Mouse (Mus musculus): ENCODE measurements around the gene Gde1. TPM values are rescaled to one million over a fixed set of nuclear protein-coding genes. Genes with fewer than 3 reads are reported as not detected.
A peak's percentile ranks its signal among the peaks of the same experiment; 100 is the strongest.

Gene Gde1
- polyA plus RNA-seq, 1 experiment from 2014 or later: 81.1 TPM

- 1% methylated on average over 16 of the region's 16 CpGs for WGBS
- peak; percentile 80 for ATAC-seq (replicated peaks; ENCODE audit: insufficient number of reproducible peaks, low FRiP score, low TSS enrichment, low read depth)
- peak within 1 kb of the TSS; percentile 69 for H3K9ac ChIP-seq (replicated peaks; ENCODE audit: low read length)
- H3K27ac ChIP-seq (replicated peaks; ENCODE audit: low read depth, low read length): no peak within 1 kb of the TSS
- H3K4me3 ChIP-seq (ENCODE audit: low read depth, low read length): peak within 1 kb of the TSS; percentile 65
- peak within 1 kb of the TSS; percentile 72 for H3K4me2 ChIP-seq (ENCODE audit: low read depth, low read length)
- DNase-seq (ENCODE audit: low spot score): peak; percentile 89
- H3K36me3 ChIP-seq (replicated peaks; ENCODE audit: control insufficient read depth, insufficient read depth, low read depth, low read length): no peaks in the 10 kb centered on the region
- H3K27me3 ChIP-seq (ENCODE audit: control insufficient read depth, insufficient read depth, low read length): no peaks in the 10 kb centered on the region
- no peaks in the 10 kb centered on the region for H3K9me3 ChIP-seq (replicated peaks; ENCODE audit: control insufficient read depth, low read length)
- no peaks in the 10 kb centered on the region for H3K4me1 ChIP-seq (ENCODE audit: control insufficient read depth, insufficient read depth, low read length)
These were observed 34.5 kb upstream of the Gde1 start, which contains the start of gene Vps35l for GRCm38 (mm10) chr7:118739975-118740531. Gene Vps35l (plus strand): TSS chr7:118740226.

GRCm38 (mm10) chr7:118738730-118739129 is 33.2 kb upstream of the Gde1 start:
- 61% methylated on average over 1 of the region's 1 CpGs for whole genome bisulfite sequencing
- Histone ChIP-seq H3K9me3 (replicated peaks; ENCODE audit: control insufficient read depth, low read length) (no peaks in the 10 kb centered on the region), H3K4me3 (ENCODE audit: low read depth, low read length) (no peak overlapping the region), H3K27ac (replicated peaks; ENCODE audit: low read depth, low read length) (no peak overlapping the region), H3K4me1 (ENCODE audit: control insufficient read depth, insufficient read depth, low read length) (no peaks in the 10 kb centered on the region), H3K36me3 (replicated peaks; ENCODE audit: control insufficient read depth, insufficient read depth, low read depth, low read length) (no peaks in the 10 kb centered on the region), H3K9ac (replicated peaks; ENCODE audit: low read length) (no peak overlapping the region), H3K4me2 (ENCODE audit: low read depth, low read length) (no peak overlapping the region), H3K27me3 (ENCODE audit: control insufficient read depth, insufficient read depth, low read length) (no peaks in the 10 kb centered on the region)
- DNase-seq (ENCODE audit: low spot score): no peak
- no peak for ATAC-seq (replicated peaks; ENCODE audit: insufficient number of reproducible peaks, low FRiP score, low TSS enrichment, low read depth)

GRCm38 (mm10) chr7:118733225-118733624 is 27.6 kb upstream of the Gde1 start:
- no peak overlapping the region for H3K27ac ChIP-seq (replicated peaks; ENCODE audit: low read depth, low read length)
- no peak overlapping the region for H3K4me3 ChIP-seq (ENCODE audit: low read depth, low read length)
- WGBS: 94% methylated on average over 13 of the region's 13 CpGs
- H3K36me3 ChIP-seq (replicated peaks; ENCODE audit: control insufficient read depth, insufficient read depth, low read depth, low read length): 0 out of 2 replicates have a peak, but pooled peaks cover 2% of the 10 kb centered on the region
- no peaks in the 10 kb centered on the region for H3K9me3 ChIP-seq (replicated peaks; ENCODE audit: control insufficient read depth, low read length)
- DNase-seq (ENCODE audit: low spot score) (no peak), ATAC-seq (replicated peaks; ENCODE audit: insufficient number of reproducible peaks, low FRiP score, low TSS enrichment, low read depth) (no peak)
- no peaks in the 10 kb centered on the region for H3K4me1 ChIP-seq (ENCODE audit: control insufficient read depth, insufficient read depth, low read length)
- no peak overlapping the region for H3K9ac ChIP-seq (replicated peaks; ENCODE audit: low read length)
- H3K4me2 ChIP-seq (ENCODE audit: low read depth, low read length): no peak overlapping the region
- H3K27me3 ChIP-seq (ENCODE audit: control insufficient read depth, insufficient read depth, low read length): no peaks in the 10 kb centered on the region

- no peak for DNase-seq (ENCODE audit: low spot score)
- 0 out of 2 replicates have a peak, but pooled peaks cover 2% of the 10 kb centered on the region for H3K36me3 ChIP-seq (replicated peaks; ENCODE audit: control insufficient read depth, insufficient read depth, low read depth, low read length)
- H3K27ac ChIP-seq (replicated peaks; ENCODE audit: low read depth, low read length): no peak overlapping the region
- no peaks in the 10 kb centered on the region for H3K9me3 ChIP-seq (replicated peaks; ENCODE audit: control insufficient read depth, low read length)
- 95% methylated on average over 3 of the region's 3 CpGs for WGBS
- no peak overlapping the region for H3K9ac ChIP-seq (replicated peaks; ENCODE audit: low read length)
- no peak overlapping the region for H3K4me3 ChIP-seq (ENCODE audit: low read depth, low read length)
- ATAC-seq (replicated peaks; ENCODE audit: insufficient number of reproducible peaks, low FRiP score, low TSS enrichment, low read depth): no peak
- H3K27me3 ChIP-seq (ENCODE audit: control insufficient read depth, insufficient read depth, low read length): no peaks in the 10 kb centered on the region
- H3K4me1 ChIP-seq (ENCODE audit: control insufficient read depth, insufficient read depth, low read length): no peaks in the 10 kb centered on the region
- H3K4me2 ChIP-seq (ENCODE audit: low read depth, low read length): no peak overlapping the region
These were observed 26.2 kb upstream of the Gde1 start for GRCm38 (mm10) chr7:118731781-118732180.

GRCm38 (mm10) chr7:118728846-118729587 is 23.4 kb upstream of the Gde1 start:
- Histone ChIP-seq H3K27ac (replicated peaks; ENCODE audit: low read depth, low read length) (no peak overlapping the region), H3K4me3 (ENCODE audit: low read depth, low read length) (no peak overlapping the region), H3K4me2 (ENCODE audit: low read depth, low read length) (no peak overlapping the region), H3K27me3 (ENCODE audit: control insufficient read depth, insufficient read depth, low read length) (no peaks in the 10 kb centered on the region), H3K4me1 (ENCODE audit: control insufficient read depth, insufficient read depth, low read length) (no peaks in the 10 kb centered on the region), H3K9me3 (replicated peaks; ENCODE audit: control insufficient read depth, low read length) (no peaks in the 10 kb centered on the region), H3K36me3 (replicated peaks; ENCODE audit: control insufficient read depth, insufficient read depth, low read depth, low read length) (peaks cover 2% of the 10 kb centered on the region; the same call in 1 of the 2 replicates), H3K9ac (replicated peaks; ENCODE audit: low read length) (no peak overlapping the region)
- 92% methylated on average over 13 of the region's 13 CpGs for WGBS
- no peak for ATAC-seq (replicated peaks; ENCODE audit: insufficient number of reproducible peaks, low FRiP score, low TSS enrichment, low read depth)
- no peak for DNase-seq (ENCODE audit: low spot score)

- DNase-seq (ENCODE audit: low spot score): no peak
- no peaks in the 10 kb centered on the region for H3K9me3 ChIP-seq (replicated peaks; ENCODE audit: control insufficient read depth, low read length)
- H3K36me3 ChIP-seq (replicated peaks; ENCODE audit: control insufficient read depth, insufficient read depth, low read depth, low read length): no peaks in the 10 kb centered on the region; the same call in 1 of the 2 replicates
These were observed 19.9 kb upstream of the Gde1 start for GRCm38 (mm10) chr7:118725459-118725858.

GRCm38 (mm10) chr7:118723927-118724326 is 18.3 kb upstream of the Gde1 start:
- no peak overlapping the region for H3K4me3 ChIP-seq (ENCODE audit: low read depth, low read length)
- H3K27ac ChIP-seq (replicated peaks; ENCODE audit: low read depth, low read length): no peak overlapping the region
- no peaks in the 10 kb centered on the region; the same call in 1 of the 2 replicates for H3K36me3 ChIP-seq (replicated peaks; ENCODE audit: control insufficient read depth, insufficient read depth, low read depth, low read length)
- no peaks in the 10 kb centered on the region for H3K27me3 ChIP-seq (ENCODE audit: control insufficient read depth, insufficient read depth, low read length)
- 94% methylated on average over 9 of the region's 9 CpGs for WGBS
- no peak; the same call in 1 of the 2 replicates for ATAC-seq (replicated peaks; ENCODE audit: insufficient number of reproducible peaks, low FRiP score, low TSS enrichment, low read depth)
- no peaks in the 10 kb centered on the region for H3K4me1 ChIP-seq (ENCODE audit: control insufficient read depth, insufficient read depth, low read length)
- no peak for DNase-seq (ENCODE audit: low spot score)
- no peaks in the 10 kb centered on the region for H3K9me3 ChIP-seq (replicated peaks; ENCODE audit: control insufficient read depth, low read length)
- H3K9ac ChIP-seq (replicated peaks; ENCODE audit: low read length): no peak overlapping the region
- no peak overlapping the region for H3K4me2 ChIP-seq (ENCODE audit: low read depth, low read length)

More at GRCm38 (mm10) chr7:118725459-118725858, 19.9 kb upstream of the Gde1 start:
- H3K9ac ChIP-seq (replicated peaks; ENCODE audit: low read length): no peak overlapping the region
- no peak for ATAC-seq (replicated peaks; ENCODE audit: insufficient number of reproducible peaks, low FRiP score, low TSS enrichment, low read depth)
- WGBS: 78% methylated on average over 2 of the region's 2 CpGs
- no peaks in the 10 kb centered on the region for H3K27me3 ChIP-seq (ENCODE audit: control insufficient read depth, insufficient read depth, low read length)
- no peak overlapping the region for H3K27ac ChIP-seq (replicated peaks; ENCODE audit: low read depth, low read length)
- H3K4me3 ChIP-seq (ENCODE audit: low read depth, low read length): no peak overlapping the region
- H3K4me1 ChIP-seq (ENCODE audit: control insufficient read depth, insufficient read depth, low read length): no peaks in the 10 kb centered on the region
- no peak overlapping the region for H3K4me2 ChIP-seq (ENCODE audit: low read depth, low read length)

GRCm38 (mm10) chr7:118718066-118718465 is 12.5 kb upstream of the Gde1 start:
- no peak for ATAC-seq (replicated peaks; ENCODE audit: insufficient number of reproducible peaks, low FRiP score, low TSS enrichment, low read depth)
- no peak for DNase-seq (ENCODE audit: low spot score)
- Histone ChIP-seq H3K27me3 (ENCODE audit: control insufficient read depth, insufficient read depth, low read length) (no peaks in the 10 kb centered on the region), H3K9ac (replicated peaks; ENCODE audit: low read length) (no peak overlapping the region), H3K27ac (replicated peaks; ENCODE audit: low read depth, low read length) (no peak overlapping the region), H3K4me2 (ENCODE audit: low read depth, low read length) (no peak overlapping the region), H3K4me3 (ENCODE audit: low read depth, low read length) (no peak overlapping the region), H3K9me3 (replicated peaks; ENCODE audit: control insufficient read depth, low read length) (no peaks in the 10 kb centered on the region), H3K4me1 (ENCODE audit: control insufficient read depth, insufficient read depth, low read length) (no peaks in the 10 kb centered on the region), H3K36me3 (replicated peaks; ENCODE audit: control insufficient read depth, insufficient read depth, low read depth, low read length) (no peaks in the 10 kb centered on the region; the same call in 1 of the 2 replicates)
- WGBS: 93% methylated on average over 4 of the region's 4 CpGs

Measured in embryonic facial prominence, embryonic 11.5 days (tissue).